Mouse (Mus musculus): ENCODE results near the gene Spata32. TPM values are rescaled to one million over a fixed set of nuclear protein-coding genes. Genes with fewer than 3 reads are reported as not detected.
A peak's percentile ranks its signal among the peaks of the same experiment; 100 is the strongest.
"Not testable (repeated sequence)": the region's sequence is repeated elsewhere in the genome, so short reads cannot be mapped to it uniquely, and the experiment has no call there.

The Spata32 gene
- total RNA-seq, 2 experiments from 2014 or later, result 1.6 to 2.0 TPM

GRCm38 (mm10) chr11:103248837-103249236 lies 30.6 kb upstream of the Spata32 start:
- DNase-seq (ENCODE audit: extremely low spot score in 1 of 2, low spot score in 2 of 2), result no peak
- intact Hi-C loops (cut with DNase I), result no loop called here

GRCm38 (mm10) chr11:103247504-103248177 lies 29.4 kb upstream of the Spata32 start:
- DNase-seq (ENCODE audit: extremely low spot score in 1 of 2, low spot score in 2 of 2), result peak; percentile 83 to 91
- intact Hi-C loops (cut with DNase I), result no loop called here

DNA sequence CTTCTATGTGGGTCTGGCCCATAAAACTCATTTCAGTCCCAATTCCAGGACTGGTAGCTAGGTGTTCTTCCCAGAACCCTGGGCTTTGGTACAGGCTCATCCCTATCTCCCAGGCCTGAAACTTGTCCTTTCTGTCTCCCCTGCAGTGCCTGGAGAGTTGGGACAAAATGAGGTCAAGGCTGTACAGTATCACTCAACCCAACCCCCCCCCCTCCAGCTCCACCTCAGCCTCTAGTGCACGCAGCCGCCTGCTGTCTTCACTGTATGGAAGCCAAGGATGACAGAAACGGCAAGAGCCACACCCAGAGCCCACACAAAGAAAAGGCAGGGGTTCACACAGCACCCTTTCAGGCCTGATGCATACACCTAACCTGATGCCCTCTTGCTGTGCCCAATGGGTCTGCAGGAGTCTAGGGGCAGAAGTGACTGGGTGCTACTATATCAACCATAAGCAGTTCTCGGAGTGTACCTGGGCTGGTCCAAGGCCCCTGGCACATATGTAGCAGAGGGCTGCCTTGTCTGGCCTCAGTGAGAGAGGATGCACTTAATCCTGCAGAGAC lies 28.6 kb upstream of the Spata32 start:
- intact Hi-C loops (cut with DNase I), result no loop called here
- no peak for DNase-seq (ENCODE audit: extremely low spot score in 1 of 2, low spot score in 2 of 2)

DNA sequence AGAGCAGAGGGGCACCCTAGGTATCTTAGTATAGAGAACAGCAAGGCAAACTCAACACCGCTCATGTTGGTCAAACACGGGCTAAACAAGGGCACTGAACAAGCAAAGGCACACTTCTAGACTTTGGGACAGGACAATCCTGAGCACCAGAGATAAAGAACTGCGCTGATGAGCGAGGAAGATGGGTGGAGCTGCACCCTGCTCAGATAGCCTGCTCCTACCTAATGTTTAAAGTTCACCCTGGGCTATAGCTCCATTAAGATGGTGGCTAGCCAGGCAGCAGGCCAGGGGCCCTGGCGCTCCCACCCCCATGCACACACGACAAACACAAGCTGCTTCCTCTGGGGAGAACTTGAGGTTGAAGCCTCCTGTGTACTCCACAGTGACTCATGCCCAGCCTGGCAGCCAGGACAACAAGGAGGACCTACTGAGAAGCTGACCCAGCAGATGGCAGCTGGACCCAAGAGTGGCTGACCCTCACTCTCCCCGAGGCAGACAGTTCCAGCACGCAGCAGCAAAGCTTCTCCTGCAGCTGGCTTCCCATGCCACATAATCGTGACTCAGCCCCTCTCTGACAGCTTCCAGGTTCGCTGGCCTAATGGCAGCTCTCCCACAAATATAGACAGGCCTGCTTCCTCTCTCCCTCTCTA lies 28.0 kb upstream of the Spata32 start:
- DNase-seq (ENCODE audit: extremely low spot score in 1 of 2, low spot score in 2 of 2), result peak; percentile 37 to 63
- intact Hi-C loops (cut with DNase I), result no loop called here

DNA sequence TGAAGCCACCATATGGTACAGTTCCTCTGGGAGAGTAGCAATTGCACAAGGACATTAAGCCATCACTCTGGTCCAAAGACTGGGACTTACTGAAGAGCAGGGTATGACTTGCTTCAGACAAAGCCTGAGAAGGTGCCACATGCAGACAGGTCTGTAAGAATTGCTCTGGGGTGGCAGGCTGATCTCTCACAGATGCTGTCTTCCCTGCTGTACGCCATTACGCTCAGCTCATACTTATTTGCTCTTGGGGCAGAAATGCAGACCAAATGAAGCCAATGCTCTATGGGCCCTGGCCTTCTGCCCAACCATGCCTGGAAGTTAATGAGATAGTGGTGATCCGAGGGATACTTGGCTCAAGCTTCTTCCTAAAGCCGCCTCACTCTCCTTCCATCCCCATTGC lies 26.6 kb upstream of the Spata32 start:
- DNase-seq (ENCODE audit: extremely low spot score in 1 of 2, low spot score in 2 of 2), result no peak
- intact Hi-C loops (cut with DNase I), result no loop called here

- DNase-seq (ENCODE audit: extremely low spot score in 1 of 2, low spot score in 2 of 2), result no peak
- intact Hi-C loops (cut with DNase I), result no loop called here
Observed at GRCm38 (mm10) chr11:103240740-103241139, 22.5 kb upstream of the Spata32 start.

- intact Hi-C loops (cut with DNase I), result no loop called here
Observed at GRCm38 (mm10) chr11:103237757-103238156, 19.5 kb upstream of the Spata32 start.

DNA sequence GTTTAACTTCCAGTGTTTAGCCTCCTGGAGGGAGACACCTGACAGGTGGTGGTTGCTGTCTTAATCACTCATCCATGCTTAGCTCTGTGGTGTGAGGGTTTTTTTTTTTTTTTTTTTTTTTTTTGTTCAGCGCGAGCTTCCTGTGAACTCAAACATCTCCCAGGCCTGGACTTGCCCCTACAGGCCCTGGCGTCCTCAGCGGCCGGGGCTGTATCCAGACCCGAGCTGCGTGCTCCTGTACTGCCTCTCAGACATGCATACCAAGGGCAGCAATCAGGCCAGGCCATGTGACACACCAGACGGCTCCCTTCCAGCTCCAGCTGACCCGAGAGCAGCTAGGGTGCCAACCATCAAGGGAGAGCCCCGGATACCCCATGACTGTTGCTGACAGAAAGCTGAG lies 18.7 kb upstream of the Spata32 start:
- intact Hi-C loops (cut with DNase I), result no loop called here
- no peak for DNase-seq (ENCODE audit: extremely low spot score in 1 of 2, low spot score in 2 of 2)

More at GRCm38 (mm10) chr11:103237757-103238156, 19.5 kb upstream of the Spata32 start:
- DNase-seq (ENCODE audit: extremely low spot score in 1 of 2, low spot score in 2 of 2), result no peak

DNA sequence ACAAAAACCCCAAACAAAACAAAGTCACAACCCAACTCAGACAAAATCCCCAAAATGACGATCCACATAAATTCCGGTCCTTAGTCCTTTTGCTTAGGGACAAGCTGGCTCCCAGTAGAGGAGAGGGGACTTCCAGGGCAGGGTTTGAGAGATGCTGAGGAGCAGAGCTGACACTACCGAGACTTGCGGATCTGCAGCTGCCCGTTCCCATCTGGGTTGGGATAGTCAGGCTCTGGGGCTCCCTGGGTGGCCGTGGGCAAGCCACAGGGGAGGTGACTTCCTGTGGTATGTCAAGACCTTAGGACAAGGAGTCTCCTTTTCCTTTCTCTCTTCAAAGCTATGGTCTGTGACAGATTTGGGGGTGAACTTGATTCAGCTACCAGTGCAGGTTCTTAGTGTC lies 18.2 kb upstream of the Spata32 start:
- no peak for DNase-seq (ENCODE audit: extremely low spot score in 1 of 2, low spot score in 2 of 2)
- intact Hi-C loops (cut with DNase I), result no loop called here

- peak in 1 of 2 experiments; percentile 66 for DNase-seq (ENCODE audit: extremely low spot score in 1 of 2, low spot score in 2 of 2)
- intact Hi-C loops (cut with DNase I), result no loop called here
Observed at GRCm38 (mm10) chr11:103235702-103236101, 17.5 kb upstream of the Spata32 start.

GRCm38 (mm10) chr11:103234447-103234846 lies 16.2 kb upstream of the Spata32 start:
- no peak for DNase-seq (ENCODE audit: extremely low spot score in 1 of 2, low spot score in 2 of 2)
- intact Hi-C loops (cut with DNase I), result loop anchor here (5.0 kb wide), 1 partner anchor 93 kb away; no protein-coding TSS in a partner anchor

- DNase-seq (ENCODE audit: extremely low spot score in 1 of 2, low spot score in 2 of 2), result peak; percentile 77 to 87
- intact Hi-C loops (cut with DNase I), result loop anchor here (5.0 kb wide), 1 partner anchor 94 kb away; no protein-coding TSS in a partner anchor
Observed at GRCm38 (mm10) chr11:103232966-103233365, 14.7 kb upstream of the Spata32 start.

DNA sequence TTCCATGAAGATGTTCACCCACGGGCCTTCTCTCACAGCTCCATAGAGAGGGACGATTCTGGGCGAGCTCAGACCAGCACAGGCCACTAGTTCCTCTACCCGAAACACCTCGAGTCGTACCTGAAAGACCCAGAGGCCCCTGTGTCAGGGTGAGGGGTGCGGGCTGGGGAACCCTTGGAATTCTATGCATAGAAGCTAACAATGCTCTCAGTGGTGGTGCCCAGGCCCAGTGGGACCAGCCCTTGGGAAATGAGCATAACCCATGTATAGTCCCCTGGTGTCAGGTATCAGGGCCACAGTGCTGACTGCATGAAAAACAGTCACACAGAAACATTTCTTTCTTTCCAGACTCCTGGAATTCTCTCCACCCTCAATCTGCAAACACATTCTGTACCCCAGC lies 13.1 kb upstream of the Spata32 start:
- intact Hi-C loops (cut with DNase I), result loop anchor here (5.0 kb wide), 1 partner anchor 96 kb away; no protein-coding TSS in a partner anchor
- no peak for DNase-seq (ENCODE audit: extremely low spot score in 1 of 2, low spot score in 2 of 2)

- intact Hi-C loops (cut with DNase I), result loop anchor here (5.0 kb wide), 1 partner anchor 97 kb away; no protein-coding TSS in a partner anchor
Observed at GRCm38 (mm10) chr11:103230626-103231025, 12.4 kb upstream of the Spata32 start.

GRCm38 (mm10) chr11:103229608-103230007 lies 11.4 kb upstream of the Spata32 start:
- DNase-seq (ENCODE audit: extremely low spot score in 1 of 2, low spot score in 2 of 2), result no peak
- intact Hi-C loops (cut with DNase I), result loop anchor here (5.0 kb wide), 1 partner anchor 98 kb away; no protein-coding TSS in a partner anchor

More at GRCm38 (mm10) chr11:103230626-103231025, 12.4 kb upstream of the Spata32 start:
- DNase-seq (ENCODE audit: extremely low spot score in 1 of 2, low spot score in 2 of 2), result no peak

GRCm38 (mm10) chr11:103223951-103224456 lies 5.8 kb upstream of the Spata32 start:
- intact Hi-C loops (cut with DNase I), result no loop called here
- peak in 1 of 2 experiments; percentile 24 for DNase-seq (ENCODE audit: extremely low spot score in 1 of 2, low spot score in 2 of 2)

DNA sequence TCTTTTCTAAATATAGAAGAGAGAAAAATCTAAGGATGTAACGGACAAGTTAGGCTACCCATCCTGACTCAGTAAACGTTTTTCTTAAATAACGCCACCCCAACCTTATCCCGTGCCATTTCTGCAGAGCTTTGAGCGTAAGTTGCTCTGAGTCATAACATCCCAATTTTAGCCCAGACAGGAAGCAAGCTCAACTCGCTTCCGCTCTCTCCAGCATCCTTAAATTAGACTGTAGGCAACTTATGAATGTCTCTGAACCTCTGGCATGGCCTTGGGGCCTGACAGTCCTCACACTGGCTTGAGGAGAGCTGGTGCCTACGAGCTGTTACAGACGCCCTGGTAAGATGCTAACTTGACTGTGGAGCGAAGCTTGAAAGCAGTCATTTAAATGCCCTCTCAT lies 5.2 kb upstream of the Spata32 start:
- DNase-seq (ENCODE audit: extremely low spot score in 1 of 2, low spot score in 2 of 2), result peak; percentile 26 to 45
- intact Hi-C loops (cut with DNase I), result no loop called here

DNA sequence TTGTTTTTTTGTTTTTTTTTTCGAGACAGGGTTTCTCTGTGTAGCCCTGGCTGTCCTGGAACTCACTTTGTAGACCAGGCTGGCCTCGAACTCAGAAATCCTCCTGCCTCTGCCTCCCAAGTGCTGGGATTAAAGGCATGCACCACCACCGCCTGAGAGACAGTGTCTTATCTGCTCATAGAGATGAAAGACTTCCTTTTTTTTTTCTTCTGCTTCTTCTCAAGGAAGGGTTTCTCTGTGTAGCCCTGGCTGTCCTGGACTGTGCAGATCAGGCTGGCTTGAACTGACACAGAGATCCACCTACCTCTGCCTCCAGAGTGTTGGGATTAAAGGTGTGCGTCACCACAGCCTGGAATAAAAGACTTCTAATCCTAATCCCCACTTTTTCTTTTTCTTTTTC lies 4.5 kb upstream of the Spata32 start:
- DNase-seq (ENCODE audit: extremely low spot score in 1 of 2, low spot score in 2 of 2); intact Hi-C loops (cut with DNase I): not testable (repeated sequence)

DNA sequence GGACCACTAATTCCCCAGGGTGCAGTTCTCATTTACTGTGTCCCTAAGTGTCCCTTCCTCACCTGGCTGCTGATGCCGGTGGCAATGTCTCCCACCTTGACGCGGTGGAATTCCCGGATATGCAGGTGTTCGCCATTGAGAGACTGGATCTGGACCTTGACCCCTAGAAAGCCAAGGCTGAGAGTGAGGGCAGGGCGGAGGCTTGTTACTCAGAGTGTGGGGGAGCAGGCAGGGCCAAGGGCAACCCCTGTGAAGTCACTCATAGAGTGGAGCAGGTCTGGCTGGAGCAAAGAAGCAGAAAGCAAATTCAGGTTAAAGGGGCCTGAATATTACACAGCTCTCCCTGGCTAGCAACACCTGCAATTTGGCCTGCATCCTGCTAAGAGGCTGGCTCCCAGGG lies 3.2 kb upstream of the Spata32 start:
- intact Hi-C loops (cut with DNase I), result no loop called here

DNA sequence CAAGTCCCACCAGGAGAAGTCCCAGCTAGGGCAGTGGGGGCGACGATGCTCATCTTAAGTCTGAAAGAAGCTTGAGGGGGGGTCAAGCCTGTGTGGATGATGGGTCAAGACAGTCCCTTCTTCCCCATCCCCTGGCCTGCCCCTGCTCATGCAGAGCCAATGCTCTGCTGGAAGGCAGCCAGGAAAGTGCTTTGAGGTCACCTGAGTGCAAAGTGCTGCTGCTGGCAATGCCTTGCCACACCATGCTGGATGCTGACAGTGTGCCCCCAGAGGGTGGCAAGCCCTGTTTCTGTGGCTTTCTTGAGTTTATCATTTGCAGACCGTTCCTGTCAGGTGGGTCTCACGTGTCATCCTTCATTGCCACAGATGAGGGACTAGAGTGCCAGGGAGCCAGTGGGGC lies 1.8 kb upstream of the Spata32 start:
- DNase-seq (ENCODE audit: extremely low spot score in 1 of 2, low spot score in 2 of 2), result peak in 1 of 2 experiments; percentile 39
- intact Hi-C loops (cut with DNase I), result no loop called here

More for the DNA sequence above, 3.2 kb upstream of the Spata32 start:
- DNase-seq (ENCODE audit: extremely low spot score in 1 of 2, low spot score in 2 of 2), result no peak
